Comparison of ENCODE assay signal across 8 mouse cellular contexts in genomic region chr9:40320879-40321667, GRCm38 (mm10). TPM values are rescaled to one million over a fixed set of nuclear protein-coding genes. Genes with fewer than 3 reads are reported as not detected.
DNase-seq lines count a peak whose midpoint lies in the region; ATAC-seq and TF ChIP-seq lines count a peak whose summit lies in the region.

No protein-coding gene starts in this region.

- H3K4me2 ChIP-seq in midbrain, embryonic 11.5 days: no peak overlapping the region
- H3K4me2 ChIP-seq in midbrain, embryonic 15.5 days: no peak overlapping the region
- H3K4me2 ChIP-seq in hindbrain, postnatal 0 days (ENCODE audit: low read depth, low read length): 0 out of 2 replicates have a peak overlapping the region, but pooled peaks have one; percentile 2
- peak overlapping the region; percentile 20; the same call in 1 of the 2 replicates for H3K4me2 ChIP-seq in liver, embryonic 11.5 days
- no peak overlapping the region for H3K4me2 ChIP-seq in neural tube, embryonic 15.5 days

- H3K4me3 ChIP-seq in midbrain, embryonic 11.5 days (ENCODE audit: low read depth, low read length): no peak overlapping the region
- H3K4me3 ChIP-seq in midbrain, embryonic 15.5 days: no peak overlapping the region
- H3K4me3 ChIP-seq in hindbrain, postnatal 0 days (ENCODE audit: low read length): no peak overlapping the region
- no peak overlapping the region for H3K4me3 ChIP-seq in liver, embryonic 11.5 days (ENCODE audit: low read depth, low read length)
- H3K4me3 ChIP-seq in neural tube, embryonic 15.5 days (replicated peaks): no peak overlapping the region

- no peaks in the 10 kb centered on the region for H3K9me3 ChIP-seq in midbrain, embryonic 11.5 days (ENCODE audit: control insufficient read depth, low read length)
- no peaks in the 10 kb centered on the region for H3K9me3 ChIP-seq in midbrain, embryonic 15.5 days
- H3K9me3 ChIP-seq in hindbrain, postnatal 0 days (ENCODE audit: low read length): no peaks in the 10 kb centered on the region
- no peaks in the 10 kb centered on the region for H3K9me3 ChIP-seq in liver, embryonic 11.5 days (ENCODE audit: control insufficient read depth, low read length)
- H3K9me3 ChIP-seq in neural tube, embryonic 15.5 days (replicated peaks): no peaks in the 10 kb centered on the region

- intact Hi-C loops in gastrocnemius, postnatal 36 days (cut with DNase I): no loop called here

- H3K27ac ChIP-seq in midbrain, embryonic 11.5 days (ENCODE audit: low read depth, low read length): no peak overlapping the region
- no peak overlapping the region for H3K27ac ChIP-seq in midbrain, embryonic 15.5 days
- peak overlapping the region; percentile 70 for H3K27ac ChIP-seq in hindbrain, postnatal 0 days
- H3K27ac ChIP-seq in liver, embryonic 11.5 days (ENCODE audit: low read depth, low read length): 0 out of 2 replicates have a peak overlapping the region, but pooled peaks have one; percentile 32
- H3K27ac ChIP-seq in neural tube, embryonic 15.5 days (replicated peaks): 0 out of 2 replicates have a peak overlapping the region, but pooled peaks have one; percentile 9

- peak; percentile 63 for ATAC-seq in midbrain, embryonic 11.5 days (ENCODE audit: low FRiP score)
- ATAC-seq in midbrain, embryonic 15.5 days (replicated peaks): no peak
- ATAC-seq in hindbrain, postnatal 0 days: peak; percentile 89
- peak; percentile 33 for ATAC-seq in liver, embryonic 11.5 days (replicated peaks; ENCODE audit: low FRiP score)
- ATAC-seq in neural tube, embryonic 15.5 days (ENCODE audit: low FRiP score): peak; percentile 42; the same call in 1 of the 2 replicates
- ATAC-seq in activated CD4-positive, CD25-positive, alpha-beta regulatory T cell, adult 4 months: no peak

- H3K36me3 ChIP-seq in midbrain, embryonic 11.5 days (ENCODE audit: control insufficient read depth, insufficient read depth, low read length): no peaks in the 10 kb centered on the region
- peaks cover 11% of the 10 kb centered on the region; the same call in 1 of the 2 replicates for H3K36me3 ChIP-seq in midbrain, embryonic 15.5 days (replicated peaks)
- H3K36me3 ChIP-seq in hindbrain, postnatal 0 days (ENCODE audit: insufficient read depth, low read length): peaks cover 26% of the 10 kb centered on the region
- no peaks in the 10 kb centered on the region for H3K36me3 ChIP-seq in liver, embryonic 11.5 days (ENCODE audit: control insufficient read depth, insufficient read depth, low read length)
- peaks cover 41% of the 10 kb centered on the region for H3K36me3 ChIP-seq in neural tube, embryonic 15.5 days

- H3K4me1 ChIP-seq in midbrain, embryonic 11.5 days (ENCODE audit: control insufficient read depth, insufficient read depth, low read length): no peaks in the 10 kb centered on the region
- H3K4me1 ChIP-seq in midbrain, embryonic 15.5 days: no peaks in the 10 kb centered on the region
- 0 out of 2 replicates have a peak, but pooled peaks cover 8% of the 10 kb centered on the region for H3K4me1 ChIP-seq in hindbrain, postnatal 0 days (ENCODE audit: insufficient read depth, low read length)
- peaks cover 5% of the 10 kb centered on the region; the same call in 1 of the 2 replicates for H3K4me1 ChIP-seq in liver, embryonic 11.5 days (replicated peaks; ENCODE audit: control insufficient read depth, insufficient read depth, low read length)
- 0 out of 2 replicates have a peak, but pooled peaks cover 8% of the 10 kb centered on the region for H3K4me1 ChIP-seq in neural tube, embryonic 15.5 days

- 58% methylated on average over 12 of the region's 12 CpGs for WGBS in midbrain, embryonic 11.5 days
- WGBS in midbrain, embryonic 15.5 days: 55% methylated on average over 12 of the region's 12 CpGs
- 48% methylated on average over 12 of the region's 12 CpGs for WGBS in hindbrain, postnatal 0 days
- 65% methylated on average over 12 of the region's 12 CpGs for WGBS in liver, embryonic 11.5 days
- WGBS in neural tube, embryonic 15.5 days: 64% methylated on average over 12 of the region's 12 CpGs

- TF ChIP-seq CTCF in hindbrain, postnatal 0 days (IDR thresholded peaks at IDR 0.05; ENCODE audit: low read depth): no peak

- no peak for DNase-seq in midbrain, embryonic 11.5 days (ENCODE audit: low spot score, missing footprints)
- peak; percentile 48 to 67 for DNase-seq in cerebellum, postnatal 25 days
- DNase-seq in gastrocnemius, postnatal 36 days: peak; percentile 80 to 84
- DNase-seq in hindbrain, postnatal 0 days (ENCODE audit: low spot score): peak; percentile 64
- DNase-seq in liver, embryonic 11.5 days (ENCODE audit: low spot score): peak; percentile 46

- H3K9ac ChIP-seq in midbrain, embryonic 11.5 days (ENCODE audit: low read length): no peak overlapping the region
- H3K9ac ChIP-seq in midbrain, embryonic 15.5 days: no peak overlapping the region
- no peak overlapping the region for H3K9ac ChIP-seq in hindbrain, postnatal 0 days (replicated peaks; ENCODE audit: low read length)
- no peak overlapping the region for H3K9ac ChIP-seq in liver, embryonic 11.5 days (ENCODE audit: low read depth, low read length)
- H3K9ac ChIP-seq in neural tube, embryonic 15.5 days (replicated peaks): no peak overlapping the region

- H3K27me3 ChIP-seq in midbrain, embryonic 11.5 days (ENCODE audit: control insufficient read depth, insufficient read depth, low read length): no peaks in the 10 kb centered on the region
- no peaks in the 10 kb centered on the region for H3K27me3 ChIP-seq in midbrain, embryonic 15.5 days (replicated peaks)
- no peaks in the 10 kb centered on the region for H3K27me3 ChIP-seq in hindbrain, postnatal 0 days (ENCODE audit: insufficient read depth, low read length)
- H3K27me3 ChIP-seq in liver, embryonic 11.5 days (replicated peaks; ENCODE audit: control insufficient read depth, insufficient read depth, low read length): no peaks in the 10 kb centered on the region
- H3K27me3 ChIP-seq in neural tube, embryonic 15.5 days (replicated peaks): no peaks in the 10 kb centered on the region

RNA-seq across cellular contexts. Expression of gene Scn3b, which starts 52.1 kb away (rescaled TPM):
- polyA plus RNA-seq in midbrain, embryonic 11.5 days (2014; fragmentation: Nextera tagmentation; extraction: Ambion mirVana): 18.6 and 21.2 TPM in 2 replicates
- 156 and 169 TPM in 2 replicates for polyA plus RNA-seq in midbrain, embryonic 15.5 days (2015; fragmentation: Nextera tagmentation; extraction: Ambion mirVana)
- 1 to 10 TPM; 2.1 to 2.3 TPM for total RNA-seq in gastrocnemius, postnatal 36 days (2021)
- total RNA-seq in hindbrain, postnatal 0 days (2014; rRNA removed): 154 and 159 TPM in 2 replicates
- 94.5 and 109 TPM in 2 replicates for polyA plus RNA-seq in hindbrain, postnatal 0 days (2015; fragmentation: Nextera tagmentation; extraction: Ambion mirVana)
- polyA plus RNA-seq in liver, embryonic 11.5 days (2014; fragmentation: Nextera tagmentation; extraction: Ambion mirVana): 0.08 and 0.22 TPM in 2 replicates
- polyA plus RNA-seq in neural tube, embryonic 15.5 days (2015; fragmentation: Nextera tagmentation; extraction: Ambion mirVana): 121 and 137 TPM in 2 replicates
- not detected for polyA plus RNA-seq in activated CD4-positive, CD25-positive, alpha-beta regulatory T cell, adult 4 months (2017; shearing (Covaris generic))

Comparison
In these comparisons a context has a peak if more than half of its experiments do, and no peak if none do; other contexts are left out.
1. ATAC-seq: peak in midbrain, embryonic 11.5 days (single experiment), hindbrain, postnatal 0 days (single experiment), liver, embryonic 11.5 days (single experiment) and neural tube, embryonic 15.5 days (single experiment); none in midbrain, embryonic 15.5 days (single experiment) and activated CD4-positive, CD25-positive, alpha-beta regulatory T cell, adult 4 months (single experiment).
2. H3K27ac ChIP-seq: peak in hindbrain, postnatal 0 days (single experiment), liver, embryonic 11.5 days (single experiment) and neural tube, embryonic 15.5 days (single experiment); none in midbrain, embryonic 11.5 days (single experiment) and midbrain, embryonic 15.5 days (single experiment).
3. H3K4me2 ChIP-seq: peak in hindbrain, postnatal 0 days (single experiment) and liver, embryonic 11.5 days (single experiment); none in midbrain, embryonic 11.5 days (single experiment), midbrain, embryonic 15.5 days (single experiment) and neural tube, embryonic 15.5 days (single experiment).
4. RNA of gene Scn3b, which starts 52.1 kb away (polyA plus RNA-seq): 156 to 169 TPM in midbrain, embryonic 15.5 days, 121 to 137 TPM in neural tube, embryonic 15.5 days, 94.5 to 109 TPM in hindbrain, postnatal 0 days and 18.6 to 21.2 TPM in midbrain, embryonic 11.5 days; 0.08 to 0.22 TPM in liver, embryonic 11.5 days and not detected in activated CD4-positive, CD25-positive, alpha-beta regulatory T cell, adult 4 months; every median in the first group is over 10 times any median in the second.